Mouse (Mus musculus): ENCODE measurements around the gene Tmem171. TPM values are rescaled to one million over a fixed set of nuclear protein-coding genes. Genes with fewer than 3 reads are reported as not detected.

Tmem171 gene
- polyA plus RNA-seq, 1 experiment from 2014 or later, result 8.4 TPM

Other genes starting within 250 kb of the Tmem171 start
- 1.7 and 8.0 TPM in 2 replicates for gene Gm10320, start 202.8 kb downstream of the Tmem171 start, polyA plus RNA-seq (2015; fragmentation: Nextera tagmentation; extraction: Ambion mirVana)
- gene Tmem174, start 57.4 kb downstream of the Tmem171 start, polyA plus RNA-seq (2015; fragmentation: Nextera tagmentation; extraction: Ambion mirVana), result not detected in 2 replicates
- gene Fcho2, start 120.6 kb upstream of the Tmem171 start, polyA plus RNA-seq (2015; fragmentation: Nextera tagmentation; extraction: Ambion mirVana), result 41.6 and 47.8 TPM in 2 replicates
- 55.1 and 62.0 TPM in 2 replicates for gene Tnpo1, start 231.6 kb upstream of the Tmem171 start, polyA plus RNA-seq (2015; fragmentation: Nextera tagmentation; extraction: Ambion mirVana)